Mouse (Mus musculus) pancreas, adult 10 weeks (tissue): ENCODE measurements around the gene Olfr926. TPM values are rescaled to one million over a fixed set of nuclear protein-coding genes. Genes with fewer than 3 reads are reported as not detected.

Experiments used
- polyA plus RNA-seq: library from polyadenylated mRNA; stranded (reverse); fragments of 350-450 nt; fragmentation: Illumina TruSeq; extraction: RNeasy Lipid Tissue Mini Kit (QIAGEN cat#74804); gene quantifications from one replicate; pipeline ENCODE4 v1.2.3, GENCODE M21; 2015; ENCODE audit warnings: low read depth, low replicate concordance; ENCODE audit not compliant: insufficient read depth

Gene Olfr926
- polyA plus RNA-seq, result not detected

GRCm38 (mm10) chr9:38876826-38877225 is at the start of gene Olfr926:
Gene Olfr926, plus strand, starts transcription at chr9:38877126.

GRCm38 (mm10) chr9:38844149-38844548 is 32.8 kb upstream of the Olfr926 start, which contains the start of gene Olfr924:
Gene Olfr924, plus strand, starts transcription at chr9:38844449.

GRCm38 (mm10) chr9:38854760-38855159 is 22.2 kb upstream of the Olfr926 start, which contains the start of gene Olfr26:
Gene Olfr26, plus strand, starts transcription at chr9:38855060.

Other genes with a start within 250 kb of the Olfr926 start
- not detected for gene Olfr916, start 217.3 kb upstream of the Olfr926 start, polyA plus RNA-seq
- gene Olfr917, start 211.3 kb upstream of the Olfr926 start, polyA plus RNA-seq, result not detected
- gene Olfr918, start 202.5 kb upstream of the Olfr926 start, polyA plus RNA-seq, result not detected
- gene Olfr919, start 173.5 kb upstream of the Olfr926 start, polyA plus RNA-seq, result not detected
- 11.3 TPM for gene Vwa5a, start 158.9 kb upstream of the Olfr926 start, polyA plus RNA-seq
- gene Olfr920, start 124.8 kb upstream of the Olfr926 start, polyA plus RNA-seq, result not detected
- not detected for gene Olfr921, start 104.1 kb upstream of the Olfr926 start, polyA plus RNA-seq
- gene Olfr922, start 62.5 kb upstream of the Olfr926 start, polyA plus RNA-seq, result not detected
- gene Olfr923, start 50.6 kb upstream of the Olfr926 start, polyA plus RNA-seq, result not detected
- not detected for gene Olfr924, start 32.7 kb upstream of the Olfr926 start, polyA plus RNA-seq
- not detected for gene Olfr26, start 22.1 kb upstream of the Olfr926 start, polyA plus RNA-seq
- gene Olfr930, start 52.7 kb downstream of the Olfr926 start, polyA plus RNA-seq, result not detected
- gene Olfr933, start 95.2 kb downstream of the Olfr926 start, polyA plus RNA-seq, result not detected
- not detected for gene Olfr934, start 111.2 kb downstream of the Olfr926 start, polyA plus RNA-seq
- gene Olfr935, start 122.6 kb downstream of the Olfr926 start, polyA plus RNA-seq, result not detected
- not detected for gene Olfr146, start 146.3 kb downstream of the Olfr926 start, polyA plus RNA-seq
- not detected for gene Olfr937, start 187.8 kb downstream of the Olfr926 start, polyA plus RNA-seq
- not detected for gene Olfr938, start 201.8 kb downstream of the Olfr926 start, polyA plus RNA-seq